Mouse (Mus musculus) CD8-positive naive resting alpha-beta T cell, adult 2 months (primary cell): ENCODE data around the gene Traf3ip1.

Experiments used
- DNase-seq, 2 experiments: peaks; one replicate each; pipeline ENCODE4 v3.0.0; 2022; ENCODE audit warnings: low read depth in 2 of 2, low spot score in 2 of 2

Gene Traf3ip1

DNA sequence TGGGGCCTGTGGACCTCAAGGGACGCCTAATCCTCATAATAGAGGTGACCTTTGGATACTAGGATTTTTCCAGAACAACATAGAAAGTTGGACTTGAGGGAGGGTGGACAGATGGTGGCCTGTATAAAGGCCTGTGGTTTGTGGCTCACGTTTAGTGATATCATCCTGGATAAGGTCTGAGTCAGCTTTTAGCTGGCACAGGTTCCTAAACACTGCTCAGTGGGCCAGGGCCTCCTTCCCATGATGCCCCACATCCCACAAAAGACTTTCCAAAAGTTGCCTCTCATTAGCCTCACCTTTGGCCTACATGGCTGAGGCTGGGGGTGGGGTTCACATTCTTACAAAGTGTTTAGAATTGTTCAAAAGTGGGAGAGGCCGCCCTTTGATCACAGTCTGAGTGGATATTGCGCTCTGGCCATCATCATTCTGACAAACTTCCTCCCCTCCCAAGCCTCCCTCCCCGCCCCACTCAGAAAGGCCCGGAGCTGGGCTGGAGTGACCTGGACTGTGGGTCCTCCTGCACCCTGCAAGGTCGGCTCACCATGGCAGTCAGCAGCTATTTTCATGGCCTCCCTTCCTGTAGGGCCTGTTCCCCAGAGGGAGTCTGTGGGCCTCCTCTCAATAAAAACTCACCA, 83.6 kb downstream of the Traf3ip1 start:
- no peak for DNase-seq
